Mouse (Mus musculus) stomach, embryonic 16.5 days (tissue): ENCODE data around the gene Elovl5. TPM values are rescaled to one million over a fixed set of nuclear protein-coding genes. Genes with fewer than 3 reads are reported as not detected.

ENCODE experiments used
- ATAC-seq: fragments of 200-750 bp; cut with Nextera tagmentation; 2 replicates; pipeline ENCODE4 v1.8.0; 2017; ENCODE audit warnings: moderate number of reproducible peaks, moderate TSS enrichment; ENCODE audit not compliant: insufficient read depth, low FRiP score
- H3K27ac ChIP-seq: fragments of 300-500 bp; sonication (generic); 2 replicates; pipeline ENCODE4 v1.5.1; 2014; ENCODE audit warnings: low read length
- H3K27me3 ChIP-seq: fragments of 300-500 bp; sonication (generic); 2 replicates; pipeline ENCODE4 v1.6.1; 2014; ENCODE audit warnings: low read length, control low read depth, mixed read lengths; ENCODE audit not compliant: control insufficient read depth, insufficient read depth
- H3K36me3 ChIP-seq: fragments of 300-500 bp; sonication (generic); 2 replicates; pipeline ENCODE4 v1.6.1; 2014; ENCODE audit warnings: low read length; ENCODE audit not compliant: control insufficient read depth, insufficient read depth
- H3K4me1 ChIP-seq: fragments of 300-500 bp; sonication (generic); 2 replicates; pipeline ENCODE4 v1.6.1; 2014; ENCODE audit warnings: low read length, control low read depth, mixed read lengths; ENCODE audit not compliant: control insufficient read depth, insufficient read depth
- H3K4me2 ChIP-seq: fragments of 300-500 bp; sonication (generic); 2 replicates; pipeline ENCODE4 v1.6.1; 2014; ENCODE audit warnings: low read depth, low read length, mixed read lengths
- H3K4me3 ChIP-seq: fragments of 300-500 bp; sonication (generic); replicated peaks from 2 replicates; pipeline ENCODE4 v1.5.1; 2014; ENCODE audit warnings: mild to moderate bottlenecking, low read length
- H3K9ac ChIP-seq: fragments of 300-500 bp; sonication (generic); 2 replicates; pipeline ENCODE4 v1.6.1; 2014; ENCODE audit warnings: low read length
- H3K9me3 ChIP-seq: fragments of 300-500 bp; sonication (generic); replicated peaks from 2 replicates; pipeline ENCODE4 v1.6.1; 2016; ENCODE audit warnings: low read length, control low read depth; ENCODE audit not compliant: control insufficient read depth
- whole genome bisulfite sequencing: fragments of 180-500 bp; shearing (Covaris S2); extraction: QIAGEN DNeasy Blood & Tissue Kit; methylation state at CpG from one replicate; pipeline ENCODE4 v1.1.7; 2014; 5-methylcytosine and 5-hydroxymethylcytosine counted together
- polyA plus RNA-seq: library from polyadenylated mRNA; unstranded; fragments of >200 nt; fragmentation: Nextera tagmentation; extraction: Ambion mirVana; gene quantifications from 2 replicates; pipeline ENCODE4 v1.2.1, GENCODE M21; 2015

Gene Elovl5
- polyA plus RNA-seq, 1 experiment from 2014 or later, result 67.6 TPM

- H3K4me1 ChIP-seq, result peaks cover 22% of the 10 kb centered on the region
- H3K27ac ChIP-seq, result no peak overlapping the region
- no peak for ATAC-seq
- no peaks in the 10 kb centered on the region for H3K36me3 ChIP-seq
- H3K9me3 ChIP-seq, result no peaks in the 10 kb centered on the region
- H3K4me2 ChIP-seq, result no peak overlapping the region
- WGBS, result 85% methylated on average over 2 of the region's 2 CpGs
- no peak overlapping the region for H3K4me3 ChIP-seq
- no peak overlapping the region for H3K9ac ChIP-seq
- H3K27me3 ChIP-seq, result no peaks in the 10 kb centered on the region
These were observed 31.1 kb downstream of the Elovl5 start for GRCm38 (mm10) chr9:77948214-77948613.

- Histone ChIP-seq H3K4me1 (peaks cover 26% of the 10 kb centered on the region), H3K27ac (no peak overlapping the region), H3K9me3 (no peaks in the 10 kb centered on the region), H3K4me3 (no peak overlapping the region), H3K9ac (peak overlapping the region; percentile 47; the same call in 1 of the 2 replicates), H3K4me2 (no peak overlapping the region), H3K27me3 (no peaks in the 10 kb centered on the region), H3K36me3 (no peaks in the 10 kb centered on the region)
- 39% methylated on average over 7 of the region's 7 CpGs for WGBS
- no peak for ATAC-seq
These were observed 32.6 kb downstream of the Elovl5 start for GRCm38 (mm10) chr9:77949753-77950268.

GRCm38 (mm10) chr9:77950841-77951475 lies 33.8 kb downstream of the Elovl5 start:
- H3K9me3 ChIP-seq, result no peaks in the 10 kb centered on the region
- H3K4me1 ChIP-seq, result peaks cover 30% of the 10 kb centered on the region
- H3K27ac ChIP-seq, result no peak overlapping the region
- H3K4me2 ChIP-seq, result no peak overlapping the region
- ATAC-seq, result no peak
- 90% methylated on average over 7 of the region's 7 CpGs for WGBS
- H3K36me3 ChIP-seq, result no peaks in the 10 kb centered on the region
- H3K9ac ChIP-seq, result peak overlapping the region; percentile 16; the same call in 1 of the 2 replicates
- H3K4me3 ChIP-seq, result no peak overlapping the region
- no peaks in the 10 kb centered on the region for H3K27me3 ChIP-seq

GRCm38 (mm10) chr9:77951971-77952370 lies 34.8 kb downstream of the Elovl5 start:
- Histone ChIP-seq H3K27me3 (no peaks in the 10 kb centered on the region), H3K4me1 (peaks cover 24% of the 10 kb centered on the region), H3K4me2 (no peak overlapping the region), H3K9ac (no peak overlapping the region), H3K27ac (no peak overlapping the region), H3K4me3 (no peak overlapping the region), H3K36me3 (no peaks in the 10 kb centered on the region), H3K9me3 (no peaks in the 10 kb centered on the region)
- no peak for ATAC-seq
- WGBS, result 43% methylated on average over 7 of the region's 7 CpGs

- no peaks in the 10 kb centered on the region for H3K27me3 ChIP-seq
- no peaks in the 10 kb centered on the region for H3K9me3 ChIP-seq
- no peak for ATAC-seq
- H3K4me2 ChIP-seq, result no peak overlapping the region
- 45% methylated on average over 8 of the region's 8 CpGs for WGBS
- H3K27ac ChIP-seq, result no peak overlapping the region
- no peaks in the 10 kb centered on the region for H3K36me3 ChIP-seq
- no peak overlapping the region for H3K9ac ChIP-seq
- H3K4me3 ChIP-seq, result no peak overlapping the region
- peaks cover 24% of the 10 kb centered on the region for H3K4me1 ChIP-seq
These were observed 35.9 kb downstream of the Elovl5 start for GRCm38 (mm10) chr9:77953053-77953452.

GRCm38 (mm10) chr9:77954496-77954895 lies 37.3 kb downstream of the Elovl5 start:
- ATAC-seq, result no peak
- Histone ChIP-seq H3K27me3 (no peaks in the 10 kb centered on the region), H3K9ac (no peak overlapping the region; the same call in 1 of the 2 replicates), H3K36me3 (no peaks in the 10 kb centered on the region), H3K4me2 (no peak overlapping the region), H3K9me3 (no peaks in the 10 kb centered on the region), H3K27ac (no peak overlapping the region), H3K4me3 (no peak overlapping the region), H3K4me1 (peaks cover 21% of the 10 kb centered on the region)
- 75% methylated on average over 7 of the region's 7 CpGs for whole genome bisulfite sequencing

- Histone ChIP-seq H3K4me2 (no peak overlapping the region), H3K9ac (no peak overlapping the region; the same call in 1 of the 2 replicates), H3K36me3 (no peaks in the 10 kb centered on the region), H3K27me3 (no peaks in the 10 kb centered on the region), H3K4me1 (peaks cover 16% of the 10 kb centered on the region), H3K4me3 (no peak overlapping the region), H3K9me3 (no peaks in the 10 kb centered on the region), H3K27ac (no peak overlapping the region)
- 73% methylated on average over 3 of the region's 3 CpGs for WGBS
- no peak for ATAC-seq
These were observed 37.8 kb downstream of the Elovl5 start for GRCm38 (mm10) chr9:77954981-77955380.

- Histone ChIP-seq H3K36me3 (no peaks in the 10 kb centered on the region), H3K27ac (no peak overlapping the region), H3K4me1 (0 out of 2 replicates have a peak, but pooled peaks cover 12% of the 10 kb centered on the region), H3K4me3 (no peak overlapping the region), H3K9ac (no peak overlapping the region), H3K9me3 (no peaks in the 10 kb centered on the region), H3K27me3 (no peaks in the 10 kb centered on the region), H3K4me2 (no peak overlapping the region)
- no peak for ATAC-seq
- 90% methylated on average over 2 of the region's 2 CpGs for WGBS
These were observed 38.3 kb downstream of the Elovl5 start for GRCm38 (mm10) chr9:77955511-77955910.

- ATAC-seq, result no peak
- WGBS, result 78% methylated on average over 8 of the region's 8 CpGs
- no peak overlapping the region for H3K9ac ChIP-seq
- H3K9me3 ChIP-seq, result no peaks in the 10 kb centered on the region
- H3K4me3 ChIP-seq, result no peak overlapping the region
- no peak overlapping the region for H3K27ac ChIP-seq
- no peaks in the 10 kb centered on the region for H3K36me3 ChIP-seq
- no peak overlapping the region for H3K4me2 ChIP-seq
- no peaks in the 10 kb centered on the region for H3K27me3 ChIP-seq
- H3K4me1 ChIP-seq, result 0 out of 2 replicates have a peak, but pooled peaks cover 12% of the 10 kb centered on the region
These were observed 38.8 kb downstream of the Elovl5 start for GRCm38 (mm10) chr9:77955964-77956363.
